Mouse (Mus musculus) hindbrain, embryonic 12.5 days (tissue): ENCODE measurements around the gene Lancl1. TPM values are rescaled to one million over a fixed set of nuclear protein-coding genes. Genes with fewer than 3 reads are reported as not detected.
A peak's percentile ranks its signal among the peaks of the same experiment; 100 is the strongest.

Experiments
- ATAC-seq: fragments of 200-750 bp; cut with Nextera tagmentation; 2 replicates; pipeline ENCODE4 v1.8.0; 2017; ENCODE audit warnings: moderate TSS enrichment; ENCODE audit not compliant: low FRiP score
- H3K27ac ChIP-seq: fragments of 300-500 bp; sonication (generic); 2 replicates; pipeline ENCODE4 v1.5.1; 2016; ENCODE audit warnings: mild to moderate bottlenecking
- H3K27me3 ChIP-seq: fragments of 300-500 bp; sonication (generic); 2 replicates; pipeline ENCODE4 v1.6.1; 2016; ENCODE audit warnings: mild to moderate bottlenecking
- H3K36me3 ChIP-seq: fragments of 300-500 bp; sonication (generic); 2 replicates; pipeline ENCODE4 v1.6.1; 2016; ENCODE audit warnings: mild to moderate bottlenecking
- H3K4me1 ChIP-seq: fragments of 300-500 bp; sonication (generic); 2 replicates; pipeline ENCODE4 v1.6.1; 2016
- H3K4me2 ChIP-seq: fragments of 300-500 bp; sonication (generic); replicated peaks from 2 replicates; pipeline ENCODE4 v1.6.1; 2016; ENCODE audit warnings: mild to moderate bottlenecking
- H3K4me3 ChIP-seq: fragments of 300-500 bp; sonication (generic); 2 replicates; pipeline ENCODE4 v1.5.1; 2016; ENCODE audit warnings: mild to moderate bottlenecking
- H3K9ac ChIP-seq: fragments of 300-500 bp; sonication (generic); 2 replicates; pipeline ENCODE4 v1.6.1; 2016; ENCODE audit warnings: mild to moderate bottlenecking, moderate library complexity
- H3K9me3 ChIP-seq: fragments of 300-500 bp; sonication (generic); replicated peaks from 2 replicates; pipeline ENCODE4 v1.6.1; 2016; ENCODE audit warnings: mild to moderate bottlenecking
- WGBS: fragments of 180-500 bp; shearing (Covaris S2); methylation state at CpG from one replicate; pipeline ENCODE4 v1.1.7; 2016; 5-methylcytosine and 5-hydroxymethylcytosine counted together
- polyA plus RNA-seq: library from polyadenylated mRNA; unstranded; fragments of >200 nt; fragmentation: Nextera tagmentation; extraction: Ambion mirVana; gene quantifications from 2 replicates; pipeline ENCODE4 v1.2.1, GENCODE M21; 2016

Lancl1 gene
- polyA plus RNA-seq, 1 experiment from 2014 or later = 114 TPM

GRCm38 (mm10) chr1:67002226-67002625 lies 36.4 kb downstream of the Lancl1 start:
- H3K4me3 ChIP-seq = no peak overlapping the region
- no peak for ATAC-seq
- H3K27ac ChIP-seq = no peak overlapping the region
- no peaks in the 10 kb centered on the region for H3K27me3 ChIP-seq
- no peak overlapping the region for H3K9ac ChIP-seq
- peaks cover 39% of the 10 kb centered on the region for H3K36me3 ChIP-seq
- peaks cover 7% of the 10 kb centered on the region; the same call in 1 of the 2 replicates for H3K4me1 ChIP-seq
- WGBS = 76% methylated on average over 6 of the region's 6 CpGs
- H3K9me3 ChIP-seq = no peaks in the 10 kb centered on the region
- H3K4me2 ChIP-seq = no peak overlapping the region

- H3K36me3 ChIP-seq = peaks cover 33% of the 10 kb centered on the region
- H3K27me3 ChIP-seq = no peaks in the 10 kb centered on the region
- no peak overlapping the region for H3K9ac ChIP-seq
- no peak overlapping the region for H3K27ac ChIP-seq
- ATAC-seq = no peak
- H3K4me3 ChIP-seq = no peak overlapping the region
- H3K4me2 ChIP-seq = no peak overlapping the region
- no peaks in the 10 kb centered on the region for H3K9me3 ChIP-seq
- peaks cover 7% of the 10 kb centered on the region; the same call in 1 of the 2 replicates for H3K4me1 ChIP-seq
- WGBS = 91% methylated on average over 1 of the region's 1 CpGs
These were observed 37.3 kb downstream of the Lancl1 start for GRCm38 (mm10) chr1:67001367-67001766.

- ATAC-seq = no peak
- WGBS = 88% methylated on average over 3 of the region's 3 CpGs
- H3K9me3 ChIP-seq = no peaks in the 10 kb centered on the region
- H3K27me3 ChIP-seq = no peaks in the 10 kb centered on the region
- H3K9ac ChIP-seq = no peak overlapping the region
- H3K36me3 ChIP-seq = peaks cover 24% of the 10 kb centered on the region
- no peak overlapping the region for H3K27ac ChIP-seq
- no peak overlapping the region for H3K4me3 ChIP-seq
- no peak overlapping the region for H3K4me2 ChIP-seq
- peaks cover 7% of the 10 kb centered on the region; the same call in 1 of the 2 replicates for H3K4me1 ChIP-seq
These were observed 38.2 kb downstream of the Lancl1 start for GRCm38 (mm10) chr1:67000484-67000883.

- no peak overlapping the region for H3K4me3 ChIP-seq
- no peak overlapping the region; the same call in 1 of the 2 replicates for H3K27ac ChIP-seq
- no peaks in the 10 kb centered on the region for H3K27me3 ChIP-seq
- no peak overlapping the region for H3K9ac ChIP-seq
- H3K4me2 ChIP-seq = no peak overlapping the region
- H3K4me1 ChIP-seq = peaks cover 7% of the 10 kb centered on the region; the same call in 1 of the 2 replicates
- peaks cover 7% of the 10 kb centered on the region for H3K36me3 ChIP-seq
- WGBS = 65% methylated on average over 1 of the region's 1 CpGs
- no peaks in the 10 kb centered on the region for H3K9me3 ChIP-seq
- ATAC-seq = no peak
These were observed 40.1 kb downstream of the Lancl1 start for GRCm38 (mm10) chr1:66998601-66999000.

- H3K27ac ChIP-seq = no peak overlapping the region
- WGBS = 97% methylated on average over 4 of the region's 4 CpGs
These were observed 40.5 kb downstream of the Lancl1 start for GRCm38 (mm10) chr1:66998188-66998587.

GRCm38 (mm10) chr1:66996819-66997218 lies 41.9 kb downstream of the Lancl1 start:
- no peak for ATAC-seq
- Histone ChIP-seq H3K4me1 (peaks cover 7% of the 10 kb centered on the region; the same call in 1 of the 2 replicates), H3K4me2 (no peak overlapping the region), H3K36me3 (0 out of 2 replicates have a peak, but pooled peaks cover under 1% of the 10 kb centered on the region), H3K27me3 (no peaks in the 10 kb centered on the region), H3K9me3 (no peaks in the 10 kb centered on the region), H3K27ac (no peak overlapping the region), H3K9ac (no peak overlapping the region), H3K4me3 (no peak overlapping the region)
- 87% methylated on average over 2 of the region's 2 CpGs for WGBS

More at GRCm38 (mm10) chr1:66998188-66998587, 40.5 kb downstream of the Lancl1 start:
- no peak; the same call in 1 of the 2 replicates for ATAC-seq
- Histone ChIP-seq H3K36me3 (peaks cover 6% of the 10 kb centered on the region; the same call in 1 of the 2 replicates), H3K4me2 (no peak overlapping the region), H3K27me3 (no peaks in the 10 kb centered on the region), H3K9ac (no peak overlapping the region), H3K4me3 (no peak overlapping the region), H3K4me1 (peaks cover 7% of the 10 kb centered on the region; the same call in 1 of the 2 replicates), H3K9me3 (no peaks in the 10 kb centered on the region)

GRCm38 (mm10) chr1:66992764-66993163 lies 45.9 kb downstream of the Lancl1 start:
- no peaks in the 10 kb centered on the region for H3K27me3 ChIP-seq
- no peak overlapping the region for H3K4me2 ChIP-seq
- H3K4me1 ChIP-seq = peaks cover 3% of the 10 kb centered on the region; the same call in 1 of the 2 replicates
- no peak overlapping the region for H3K27ac ChIP-seq
- H3K36me3 ChIP-seq = no peaks in the 10 kb centered on the region
- ATAC-seq = no peak
- H3K9me3 ChIP-seq = no peaks in the 10 kb centered on the region
- no peak overlapping the region for H3K9ac ChIP-seq
- H3K4me3 ChIP-seq = no peak overlapping the region

GRCm38 (mm10) chr1:66987558-66988190 lies 51.0 kb downstream of the Lancl1 start:
- Histone ChIP-seq H3K27ac (no peak overlapping the region), H3K9ac (no peak overlapping the region), H3K4me2 (no peak overlapping the region), H3K27me3 (no peaks in the 10 kb centered on the region), H3K4me1 (peaks cover 7% of the 10 kb centered on the region; the same call in 1 of the 2 replicates), H3K9me3 (no peaks in the 10 kb centered on the region), H3K4me3 (no peak overlapping the region), H3K36me3 (no peaks in the 10 kb centered on the region)
- peak; percentile 42 for ATAC-seq
- 65% methylated on average over 18 of the region's 18 CpGs for WGBS

- no peak overlapping the region for H3K4me3 ChIP-seq
- no peaks in the 10 kb centered on the region for H3K36me3 ChIP-seq
- no peak overlapping the region for H3K4me2 ChIP-seq
- no peaks in the 10 kb centered on the region for H3K9me3 ChIP-seq
- H3K4me1 ChIP-seq = peaks cover 7% of the 10 kb centered on the region; the same call in 1 of the 2 replicates
- 78% methylated on average over 4 of the region's 4 CpGs for WGBS
- no peak overlapping the region for H3K27ac ChIP-seq
- H3K9ac ChIP-seq = no peak overlapping the region
- no peak for ATAC-seq
- H3K27me3 ChIP-seq = no peaks in the 10 kb centered on the region
These were observed 52.8 kb downstream of the Lancl1 start for GRCm38 (mm10) chr1:66985906-66986305.

GRCm38 (mm10) chr1:66985129-66985698 lies 53.5 kb downstream of the Lancl1 start:
- no peak overlapping the region for H3K9ac ChIP-seq
- WGBS = 74% methylated on average over 7 of the region's 7 CpGs
- H3K27me3 ChIP-seq = no peaks in the 10 kb centered on the region
- no peak overlapping the region for H3K4me2 ChIP-seq
- H3K27ac ChIP-seq = no peak overlapping the region
- H3K36me3 ChIP-seq = no peaks in the 10 kb centered on the region
- no peak for ATAC-seq
- H3K9me3 ChIP-seq = no peaks in the 10 kb centered on the region
- H3K4me1 ChIP-seq = peaks cover 7% of the 10 kb centered on the region; the same call in 1 of the 2 replicates
- H3K4me3 ChIP-seq = no peak overlapping the region

GRCm38 (mm10) chr1:66980129-66980528 lies 58.5 kb downstream of the Lancl1 start:
- Histone ChIP-seq H3K27me3 (no peaks in the 10 kb centered on the region), H3K4me3 (no peak overlapping the region), H3K4me1 (no peaks in the 10 kb centered on the region), H3K4me2 (no peak overlapping the region), H3K9ac (no peak overlapping the region), H3K36me3 (no peaks in the 10 kb centered on the region), H3K27ac (no peak overlapping the region), H3K9me3 (no peaks in the 10 kb centered on the region)
- WGBS = 96% methylated on average over 1 of the region's 1 CpGs
- no peak for ATAC-seq

GRCm38 (mm10) chr1:66975456-66975855 lies 63.2 kb downstream of the Lancl1 start:
- WGBS = 92% methylated on average over 2 of the region's 2 CpGs
- Histone ChIP-seq H3K27ac (no peak overlapping the region), H3K4me2 (no peak overlapping the region), H3K36me3 (no peaks in the 10 kb centered on the region), H3K9ac (no peak overlapping the region), H3K27me3 (no peaks in the 10 kb centered on the region), H3K4me1 (no peaks in the 10 kb centered on the region), H3K4me3 (no peak overlapping the region), H3K9me3 (no peaks in the 10 kb centered on the region)
- no peak for ATAC-seq

- WGBS = 95% methylated on average over 4 of the region's 4 CpGs
- no peak overlapping the region for H3K9ac ChIP-seq
- no peak overlapping the region for H3K27ac ChIP-seq
- H3K36me3 ChIP-seq = no peaks in the 10 kb centered on the region
- no peaks in the 10 kb centered on the region for H3K9me3 ChIP-seq
- H3K4me2 ChIP-seq = no peak overlapping the region
- H3K27me3 ChIP-seq = no peaks in the 10 kb centered on the region
- no peak for ATAC-seq
- no peak overlapping the region for H3K4me3 ChIP-seq
- H3K4me1 ChIP-seq = no peaks in the 10 kb centered on the region
These were observed 73.8 kb downstream of the Lancl1 start for GRCm38 (mm10) chr1:66964857-66965256.
